Mouse (Mus musculus) embryonic facial prominence, embryonic 11.5 days (tissue): ENCODE data around the gene Bud13. TPM values are rescaled to one million over a fixed set of nuclear protein-coding genes. Genes with fewer than 3 reads are reported as not detected.
A peak's percentile ranks its signal among the peaks of the same experiment; 100 is the strongest.

Experiments
- ATAC-seq: fragments of 200-750 bp; cut with Nextera tagmentation; replicated peaks from 2 replicates; pipeline ENCODE4 v1.8.0; 2017; ENCODE audit warnings: low read depth; ENCODE audit not compliant: insufficient number of reproducible peaks, low FRiP score, low TSS enrichment
- DNase-seq: peaks from one replicate; pipeline ENCODE4 v3.0.0-alpha.2; 2015; ENCODE audit warnings: low spot score
- H3K27ac ChIP-seq: fragments of 300-500 bp; sonication (generic); replicated peaks from 2 replicates; pipeline ENCODE4 v1.5.1; 2014; ENCODE audit warnings: mild to moderate bottlenecking, low read depth, low read length, control low read depth
- H3K27me3 ChIP-seq: fragments of 300-500 bp; sonication (generic); 2 replicates; pipeline ENCODE4 v1.6.1; 2014; ENCODE audit warnings: mild to moderate bottlenecking, low read length, moderate library complexity, mixed read lengths; ENCODE audit not compliant: control insufficient read depth, insufficient read depth
- H3K36me3 ChIP-seq: fragments of 300-500 bp; sonication (generic); replicated peaks from 2 replicates; pipeline ENCODE4 v1.6.1; 2014; ENCODE audit warnings: low read depth, mild to moderate bottlenecking, low read length, moderate library complexity, mixed read lengths; ENCODE audit not compliant: control insufficient read depth, insufficient read depth
- H3K4me1 ChIP-seq: fragments of 300-500 bp; sonication (generic); 2 replicates; pipeline ENCODE4 v1.6.1; 2014; ENCODE audit warnings: low read length, mixed read lengths; ENCODE audit not compliant: control insufficient read depth, insufficient read depth
- H3K4me2 ChIP-seq: fragments of 300-500 bp; sonication (generic); 2 replicates; pipeline ENCODE4 v1.6.1; 2014; ENCODE audit warnings: low read depth, mild to moderate bottlenecking, control low read depth, low read length, moderate library complexity
- H3K4me3 ChIP-seq: fragments of 300-500 bp; sonication (generic); 2 replicates; pipeline ENCODE4 v1.5.1; 2014; ENCODE audit warnings: low read depth, low read length, control low read depth
- H3K9ac ChIP-seq: fragments of 300-500 bp; sonication (generic); replicated peaks from 2 replicates; pipeline ENCODE4 v1.6.1; 2014; ENCODE audit warnings: mild to moderate bottlenecking, control low read depth, low read length
- H3K9me3 ChIP-seq: fragments of 300-500 bp; sonication (generic); replicated peaks from 2 replicates; pipeline ENCODE4 v1.6.1; 2016; ENCODE audit warnings: mild to moderate bottlenecking, low read length, inconsistent platforms, mixed read lengths; ENCODE audit not compliant: control insufficient read depth
- WGBS: fragments of 180-500 bp; shearing (Covaris S2); extraction: QIAGEN DNeasy Blood & Tissue Kit; methylation state at CpG from one replicate; pipeline ENCODE4 v1.1.7; 2014; 5-methylcytosine and 5-hydroxymethylcytosine counted together
- polyA plus RNA-seq: library from polyadenylated mRNA; unstranded; fragments of >200 nt; fragmentation: Nextera tagmentation; extraction: Ambion mirVana; gene quantifications from 2 replicates; pipeline ENCODE4 v1.2.1, GENCODE M21; 2014

The Bud13 gene
- polyA plus RNA-seq, 1 experiment from 2014 or later: 34.4 TPM

- Histone ChIP-seq H3K9ac (no peak overlapping the region), H3K36me3 (no peaks in the 10 kb centered on the region), H3K27me3 (no peaks in the 10 kb centered on the region), H3K4me2 (no peak overlapping the region), H3K4me3 (no peak overlapping the region), H3K4me1 (no peaks in the 10 kb centered on the region), H3K27ac (no peak overlapping the region), H3K9me3 (no peaks in the 10 kb centered on the region)
- WGBS: 41% methylated on average over 8 of the region's 8 CpGs
- DNase-seq (no peak), ATAC-seq (no peak)
Observed at GRCm38 (mm10) chr9:46243584-46243983, 39.2 kb upstream of the Bud13 start.

DNA sequence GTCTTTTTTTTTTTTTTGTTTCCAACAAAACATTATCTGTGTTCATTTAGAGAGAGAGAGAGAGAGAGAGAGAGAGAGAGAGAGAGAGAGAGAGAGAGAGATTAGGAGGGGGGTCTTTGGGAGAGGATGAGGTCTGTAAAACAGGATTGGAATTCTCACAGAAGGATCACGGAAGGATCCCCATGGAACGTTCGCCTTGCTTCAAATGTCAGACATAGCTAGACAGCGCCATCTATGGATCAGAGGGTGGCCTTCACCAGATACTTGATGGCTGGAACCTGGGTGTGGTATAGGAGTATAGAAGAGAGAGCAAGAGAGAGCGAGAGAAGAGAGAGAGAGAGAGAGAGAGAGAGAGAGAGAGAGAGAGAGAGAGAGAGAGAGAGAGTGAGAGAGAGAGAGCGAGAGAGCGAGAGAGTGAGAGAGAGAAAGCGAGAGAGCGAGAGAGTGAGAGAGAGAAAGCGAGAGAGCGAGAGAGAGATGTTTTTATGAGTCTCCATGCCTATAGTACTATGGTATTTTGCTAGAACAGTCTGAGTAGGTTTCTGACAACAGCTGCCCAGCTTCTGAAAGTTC is 36.0 kb upstream of the Bud13 start:
- DNase-seq (peak; percentile 93), ATAC-seq (peak; percentile 67; the same call in 1 of the 2 replicates)
- no peaks in the 10 kb centered on the region for H3K36me3 ChIP-seq
- H3K4me2 ChIP-seq: no peak overlapping the region
- WGBS: 26% methylated on average over 11 of the region's 11 CpGs
- H3K9ac ChIP-seq: no peak overlapping the region
- no peaks in the 10 kb centered on the region for H3K27me3 ChIP-seq
- H3K4me1 ChIP-seq: no peaks in the 10 kb centered on the region
- H3K9me3 ChIP-seq: no peaks in the 10 kb centered on the region
- no peak overlapping the region for H3K4me3 ChIP-seq
- H3K27ac ChIP-seq: no peak overlapping the region

DNA sequence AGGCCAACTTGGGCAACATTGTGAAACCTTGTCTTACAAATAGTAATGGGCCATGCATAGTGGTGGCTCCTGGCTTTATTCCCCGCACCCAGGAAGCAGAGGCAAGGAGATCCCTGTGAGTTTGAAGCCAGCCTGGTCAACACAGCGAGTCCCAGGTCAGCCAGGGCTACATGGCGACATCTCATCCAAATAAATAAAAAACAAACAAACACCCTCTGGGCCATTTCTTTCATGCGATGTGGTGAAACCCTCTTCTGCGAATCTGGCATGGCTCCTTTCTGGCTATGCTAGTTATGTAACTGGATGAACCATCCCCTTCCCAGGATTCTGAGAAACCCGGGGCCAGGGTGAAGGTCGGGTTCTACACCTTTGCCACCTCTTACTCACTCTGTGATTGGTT is 26.6 kb upstream of the Bud13 start:
- Histone ChIP-seq H3K4me1 (no peaks in the 10 kb centered on the region), H3K27me3 (no peaks in the 10 kb centered on the region), H3K36me3 (no peaks in the 10 kb centered on the region), H3K9ac (no peak overlapping the region), H3K9me3 (no peaks in the 10 kb centered on the region), H3K27ac (no peak overlapping the region), H3K4me2 (no peak overlapping the region), H3K4me3 (no peak overlapping the region)
- ATAC-seq: no peak
- DNase-seq: no peak
- WGBS: 93% methylated on average over 7 of the region's 7 CpGs

- Histone ChIP-seq H3K4me2 (no peak overlapping the region), H3K9ac (no peak overlapping the region), H3K36me3 (no peaks in the 10 kb centered on the region), H3K4me3 (no peak overlapping the region), H3K9me3 (no peaks in the 10 kb centered on the region), H3K27ac (no peak overlapping the region), H3K4me1 (no peaks in the 10 kb centered on the region), H3K27me3 (no peaks in the 10 kb centered on the region)
- no peak for DNase-seq
- ATAC-seq: no peak
- WGBS: 86% methylated on average over 10 of the region's 10 CpGs
Observed at GRCm38 (mm10) chr9:46256658-46257385, 26.0 kb upstream of the Bud13 start.

- 78% methylated on average over 3 of the region's 3 CpGs for WGBS
- H3K9me3 ChIP-seq: no peaks in the 10 kb centered on the region
- no peak overlapping the region for H3K9ac ChIP-seq
- H3K27ac ChIP-seq: no peak overlapping the region
- H3K4me1 ChIP-seq: no peaks in the 10 kb centered on the region
- ATAC-seq: no peak
- no peak overlapping the region for H3K4me3 ChIP-seq
- no peak overlapping the region for H3K4me2 ChIP-seq
- DNase-seq: no peak
- no peaks in the 10 kb centered on the region for H3K36me3 ChIP-seq
- H3K27me3 ChIP-seq: no peaks in the 10 kb centered on the region
Observed at GRCm38 (mm10) chr9:46257546-46257945, 25.3 kb upstream of the Bud13 start.

- no peaks in the 10 kb centered on the region for H3K36me3 ChIP-seq
- H3K4me1 ChIP-seq: no peaks in the 10 kb centered on the region
- 87% methylated on average over 6 of the region's 6 CpGs for WGBS
- H3K27ac ChIP-seq: no peak overlapping the region
- H3K9me3 ChIP-seq: no peaks in the 10 kb centered on the region
- H3K27me3 ChIP-seq: no peaks in the 10 kb centered on the region
- H3K4me2 ChIP-seq: no peak overlapping the region
- no peak overlapping the region for H3K4me3 ChIP-seq
- H3K9ac ChIP-seq: no peak overlapping the region
- no peak for ATAC-seq
- DNase-seq: no peak
Observed at GRCm38 (mm10) chr9:46259111-46259510, 23.7 kb upstream of the Bud13 start.

DNA sequence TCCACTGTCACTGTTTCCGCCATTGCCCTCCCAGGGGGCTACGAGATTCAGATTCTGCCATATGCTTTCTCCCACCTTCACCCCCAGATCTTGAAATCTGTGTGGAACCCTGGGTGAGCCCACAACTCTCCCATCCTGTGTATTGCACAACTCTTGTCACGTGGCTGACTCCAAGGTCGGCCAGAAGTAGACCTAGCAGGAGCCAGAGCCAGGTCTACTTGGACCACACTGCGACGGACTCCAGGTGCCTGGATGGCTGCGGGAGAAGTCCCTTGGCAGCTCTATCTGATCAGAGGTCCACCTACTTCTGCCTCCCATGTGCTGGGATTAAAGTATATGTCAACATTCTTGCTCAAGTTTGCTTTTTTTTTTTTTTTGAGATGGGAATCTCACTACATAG is 21.7 kb upstream of the Bud13 start:
- no peak for ATAC-seq
- no peak overlapping the region for H3K27ac ChIP-seq
- H3K4me2 ChIP-seq: no peak overlapping the region
- H3K9me3 ChIP-seq: no peaks in the 10 kb centered on the region
- no peak overlapping the region for H3K4me3 ChIP-seq
- no peaks in the 10 kb centered on the region for H3K4me1 ChIP-seq
- WGBS: 91% methylated on average over 7 of the region's 7 CpGs
- H3K9ac ChIP-seq: no peak overlapping the region
- no peaks in the 10 kb centered on the region for H3K36me3 ChIP-seq
- no peaks in the 10 kb centered on the region for H3K27me3 ChIP-seq
- DNase-seq: no peak

DNA sequence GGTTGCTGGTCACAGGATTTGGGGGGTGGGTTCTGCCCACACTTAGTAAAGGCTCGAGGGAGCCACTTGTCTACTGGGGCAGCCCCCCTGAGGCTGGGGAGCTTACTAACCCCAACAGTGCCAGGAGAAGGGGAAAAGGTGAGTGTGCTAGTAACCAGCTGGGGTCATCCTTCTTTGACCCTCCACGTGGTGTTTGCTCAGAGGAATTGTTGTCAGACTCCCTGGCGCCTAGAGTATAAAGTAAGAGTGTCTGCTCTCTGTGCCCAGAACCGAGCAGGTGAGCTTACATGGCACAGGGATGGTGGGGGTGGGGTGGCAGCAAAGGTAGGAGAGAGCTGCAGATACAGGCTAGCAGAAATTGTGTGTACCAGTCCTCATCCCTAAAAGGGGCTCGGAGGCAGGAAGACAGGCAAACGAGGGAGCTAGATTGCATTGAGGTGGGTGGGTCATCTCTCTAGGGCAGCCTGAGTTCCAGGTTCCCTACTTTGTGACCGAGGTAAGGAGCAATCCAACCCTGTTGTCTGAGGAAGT is 14.4 kb upstream of the Bud13 start, which contains the start of gene Apoa5:
TSS of gene Apoa5 (plus strand) at position 291 of the 531 bp plus-strand sequence.
- no peak within 1 kb of the TSS for H3K4me2 ChIP-seq
- H3K9me3 ChIP-seq: no peaks in the 10 kb centered on the region
- WGBS: 64% methylated on average over 7 of the region's 7 CpGs
- no peak within 1 kb of the TSS for H3K27ac ChIP-seq
- H3K36me3 ChIP-seq: no peaks in the 10 kb centered on the region
- H3K4me1 ChIP-seq: no peaks in the 10 kb centered on the region
- H3K4me3 ChIP-seq: no peak within 1 kb of the TSS
- no peak within 1 kb of the TSS for H3K9ac ChIP-seq
- ATAC-seq (no peak), DNase-seq (no peak)
- H3K27me3 ChIP-seq: no peaks in the 10 kb centered on the region
